16 mouse cellular contexts compared by ENCODE assay signal in genomic region chr2:70588200-70588599, GRCm38 (mm10). TPM values are rescaled to one million over a fixed set of nuclear protein-coding genes. Genes with fewer than 3 reads are reported as not detected.
"Had no signal": no experiment of that assay in that cellular context is flagged by ENCODE, and none has a peak within 500 bp of the region (broad histone marks: within the 10 kb centered on the region; RNA-seq: fewer than 3 reads in every experiment).

No protein-coding gene starts in this region.

- DNase-seq: lung, adult 2 months; lung, postnatal 14 days; lung, postnatal 36 days; right cerebral cortex, postnatal 14 days; thymus, adult 2 months; thymus, postnatal 25 days; thymus, postnatal 4 days had no signal

- H3K27ac ChIP-seq: lung, embryonic 15.5 days; macrophage; midbrain, embryonic 13.5 days; midbrain, embryonic 15.5 days; neural tube, embryonic 12.5 days; stomach, embryonic 15.5 days; stomach, postnatal 0 days had no signal

- H3K4me3 ChIP-seq: lung, embryonic 15.5 days; megakaryocyte, embryonic 14.5 days; midbrain, embryonic 13.5 days; midbrain, embryonic 15.5 days; neural tube, embryonic 12.5 days; stomach, embryonic 15.5 days had no signal

RNA-seq across cellular contexts. Expression of gene Gad1, which starts 35.3 kb away (rescaled TPM):
- total RNA-seq: megakaryocyte progenitor cell, adult 5-6 weeks had no signal
